Mouse (Mus musculus): ENCODE data around the gene Ptprn.

DNA sequence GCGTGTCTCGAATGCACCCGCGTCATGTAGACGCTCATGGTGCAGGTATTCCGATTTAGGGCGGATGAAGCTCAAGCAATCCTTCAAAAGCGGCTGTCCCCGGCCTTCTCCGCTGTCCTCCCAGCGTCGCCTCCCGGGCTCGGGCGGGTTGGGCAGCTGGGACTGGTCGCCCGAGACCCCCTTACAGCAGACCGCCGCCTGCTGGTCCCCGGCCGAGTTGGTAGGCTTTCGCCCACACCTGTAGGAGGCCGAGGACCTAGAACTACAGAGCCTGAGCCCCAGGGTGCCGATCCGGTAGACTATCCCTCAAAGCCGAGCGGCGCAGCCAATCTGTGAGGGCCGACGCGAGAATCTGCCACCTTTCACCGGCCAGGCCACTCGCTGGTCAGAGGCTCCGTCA is 44.8 kb downstream of the Ptprn start, which contains the start of gene Tuba4a:
- TF ChIP-seq CTCF (IDR thresholded peaks at IDR 0.05; ENCODE audit: borderline replicate concordance, insufficient read depth, low read length) (no peak), POLR2A (IDR thresholded peaks at IDR 0.05; ENCODE audit: low read depth, low read length) (no peak)

Data from embryonic fibroblast, embryonic 13.5 days (primary cell).